Mouse (Mus musculus): ENCODE measurements around the gene Dusp6.
"Not testable (repeated sequence)": the region's sequence is repeated elsewhere in the genome, so short reads cannot be mapped to it uniquely, and the experiment has no call there.

- TF ChIP-seq ZNF384 (IDR thresholded peaks at IDR 0.05; ENCODE audit: low read depth, low read length); MAFK (IDR thresholded peaks at IDR 0.05; ENCODE audit: insufficient read depth, low read depth, low read length); HCFC1 (IDR thresholded peaks at IDR 0.05; ENCODE audit: borderline replicate concordance, insufficient read depth, low read length); ZC3H11A (IDR thresholded peaks at IDR 0.05; ENCODE audit: borderline replicate concordance, low read depth, low read length): not testable (repeated sequence)
These were observed 46.5 kb upstream of the Dusp6 start for GRCm38 (mm10) chr10:99216570-99216969.

Measured in ES-E14 (cell line).